Mouse (Mus musculus): ENCODE results near the gene Coro7.
"Not testable (repeated sequence)": the region's sequence is repeated elsewhere in the genome, so short reads cannot be mapped to it uniquely, and the experiment has no call there.

The Coro7 gene

GRCm38 (mm10) chr16:4680922-4681455 is 1.4 kb upstream of the Coro7 start:
- DNase-seq = not testable (repeated sequence)

- DNase-seq = no peak
Observed at GRCm38 (mm10) chr16:4678080-4678479, 1.5 kb downstream of the Coro7 start.

- no peak for DNase-seq
Observed at GRCm38 (mm10) chr16:4676836-4677235, 2.7 kb downstream of the Coro7 start.

GRCm38 (mm10) chr16:4674091-4674490 is 5.5 kb downstream of the Coro7 start:
- no peak for DNase-seq

- no peak for DNase-seq
Observed at GRCm38 (mm10) chr16:4670317-4670716, 9.3 kb downstream of the Coro7 start.

- peak; percentile 67 to 89 for DNase-seq
Observed at GRCm38 (mm10) chr16:4667190-4667808, 12.3 kb downstream of the Coro7 start.

GRCm38 (mm10) chr16:4665726-4666125 is 13.9 kb downstream of the Coro7 start:
- no peak for DNase-seq

GRCm38 (mm10) chr16:4663806-4664205 is 15.8 kb downstream of the Coro7 start:
- no peak for DNase-seq

GRCm38 (mm10) chr16:4661605-4662004 is 18.0 kb downstream of the Coro7 start:
- DNase-seq = no peak

- DNase-seq = no peak
Observed at GRCm38 (mm10) chr16:4659326-4659725, 20.3 kb downstream of the Coro7 start.

- DNase-seq = peak in 1 of 2 experiments; percentile 48
Observed at GRCm38 (mm10) chr16:4658781-4659245, 20.8 kb downstream of the Coro7 start.

GRCm38 (mm10) chr16:4656571-4657081 is 23.0 kb downstream of the Coro7 start:
- no peak for DNase-seq

- DNase-seq = peak in 1 of 2 experiments; percentile 57
Observed at GRCm38 (mm10) chr16:4655764-4656570, 23.6 kb downstream of the Coro7 start.

- peak; percentile 60 to 62 for DNase-seq
Observed at GRCm38 (mm10) chr16:4655251-4655734, 24.3 kb downstream of the Coro7 start.

GRCm38 (mm10) chr16:4654706-4655105 is 24.9 kb downstream of the Coro7 start:
- DNase-seq = no peak

GRCm38 (mm10) chr16:4652707-4653416 is 26.7 kb downstream of the Coro7 start:
- DNase-seq = no peak

- no peak for DNase-seq
Observed at GRCm38 (mm10) chr16:4651624-4652023, 28.0 kb downstream of the Coro7 start.

GRCm38 (mm10) chr16:4651081-4651480 is 28.5 kb downstream of the Coro7 start:
- DNase-seq = no peak

- no peak for DNase-seq
Observed at GRCm38 (mm10) chr16:4650161-4650560, 29.4 kb downstream of the Coro7 start.

- no peak for DNase-seq
Observed at GRCm38 (mm10) chr16:4649692-4650091, 29.9 kb downstream of the Coro7 start.

GRCm38 (mm10) chr16:4649211-4649610 is 30.4 kb downstream of the Coro7 start:
- no peak for DNase-seq

- DNase-seq = no peak
Observed at GRCm38 (mm10) chr16:4648416-4649023, 31.1 kb downstream of the Coro7 start.

All from lung, postnatal 4 days (tissue).